Mouse (Mus musculus): ENCODE data around the gene Adora2a. TPM values are rescaled to one million over a fixed set of nuclear protein-coding genes. Genes with fewer than 3 reads are reported as not detected.

Adora2a gene
- polyA plus RNA-seq, 1 experiment from 2014 or later, result 3.5 TPM

GRCm38 (mm10) chr10:75315756-75316155 is 921 bp upstream of the Adora2a start:
- H3K27ac ChIP-seq (replicated peaks; ENCODE audit: low read depth, low read length), result no peak overlapping the region
- no peak overlapping the region for H3K4me2 ChIP-seq (ENCODE audit: low read depth, severe bottlenecking)
- H3K36me3 ChIP-seq (ENCODE audit: control insufficient read depth, insufficient read depth, low read length), result peaks cover 2% of the 10 kb centered on the region; the same call in 1 of the 2 replicates
- DNase-seq (ENCODE audit: low spot score) (no peak), ATAC-seq (ENCODE audit: insufficient number of reproducible peaks, low FRiP score, low TSS enrichment, low read depth) (no peak)
- H3K4me1 ChIP-seq (ENCODE audit: control insufficient read depth, insufficient read depth, low read length), result no peaks in the 10 kb centered on the region
- peaks cover 32% of the 10 kb centered on the region for H3K27me3 ChIP-seq (ENCODE audit: control insufficient read depth, insufficient read depth, low read length)
- no peaks in the 10 kb centered on the region for H3K9me3 ChIP-seq (ENCODE audit: control insufficient read depth, low read length)
- 79% methylated on average over 8 of the region's 8 CpGs for WGBS
- no peak overlapping the region for H3K4me3 ChIP-seq (ENCODE audit: low read depth, low read length)
- H3K9ac ChIP-seq (ENCODE audit: low read length), result no peak overlapping the region

- no peaks in the 10 kb centered on the region for H3K4me1 ChIP-seq (ENCODE audit: control insufficient read depth, insufficient read depth, low read length)
- H3K4me3 ChIP-seq (ENCODE audit: low read depth, low read length), result peak overlapping the region; percentile 38
- peak overlapping the region; percentile 60 for H3K4me2 ChIP-seq (ENCODE audit: low read depth, severe bottlenecking)
- no peak; the same call in 1 of the 2 replicates for ATAC-seq (ENCODE audit: insufficient number of reproducible peaks, low FRiP score, low TSS enrichment, low read depth)
- peak; percentile 32 for DNase-seq (ENCODE audit: low spot score)
- H3K36me3 ChIP-seq (ENCODE audit: control insufficient read depth, insufficient read depth, low read length), result peaks cover 2% of the 10 kb centered on the region; the same call in 1 of the 2 replicates
- no peak overlapping the region for H3K27ac ChIP-seq (replicated peaks; ENCODE audit: low read depth, low read length)
- H3K9ac ChIP-seq (ENCODE audit: low read length), result peak overlapping the region; percentile 35; the same call in 1 of the 2 replicates
- WGBS, result 3% methylated on average over 9 of the region's 9 CpGs
- peaks cover 32% of the 10 kb centered on the region for H3K27me3 ChIP-seq (ENCODE audit: control insufficient read depth, insufficient read depth, low read length)
- H3K9me3 ChIP-seq (ENCODE audit: control insufficient read depth, low read length), result no peaks in the 10 kb centered on the region
These were observed 205 bp upstream of the Adora2a start for GRCm38 (mm10) chr10:75316472-75316871.

GRCm38 (mm10) chr10:75316908-75317761 is 458 bp downstream of the Adora2a start:
- H3K4me2 ChIP-seq (ENCODE audit: low read depth, severe bottlenecking), result peak overlapping the region; percentile 60
- peaks cover 32% of the 10 kb centered on the region for H3K27me3 ChIP-seq (ENCODE audit: control insufficient read depth, insufficient read depth, low read length)
- no peak; the same call in 1 of the 2 replicates for ATAC-seq (ENCODE audit: insufficient number of reproducible peaks, low FRiP score, low TSS enrichment, low read depth)
- H3K9ac ChIP-seq (ENCODE audit: low read length), result peak overlapping the region; percentile 35
- H3K27ac ChIP-seq (replicated peaks; ENCODE audit: low read depth, low read length), result no peak overlapping the region
- peak; percentile 79 for DNase-seq (ENCODE audit: low spot score)
- no peaks in the 10 kb centered on the region for H3K4me1 ChIP-seq (ENCODE audit: control insufficient read depth, insufficient read depth, low read length)
- H3K9me3 ChIP-seq (ENCODE audit: control insufficient read depth, low read length), result no peaks in the 10 kb centered on the region
- H3K36me3 ChIP-seq (ENCODE audit: control insufficient read depth, insufficient read depth, low read length), result no peaks in the 10 kb centered on the region
- H3K4me3 ChIP-seq (ENCODE audit: low read depth, low read length), result peak overlapping the region; percentile 38
- WGBS, result 1% methylated on average over 67 of the region's 81 CpGs

- Histone ChIP-seq H3K4me3 (ENCODE audit: low read depth, low read length) (no peak overlapping the region), H3K4me2 (ENCODE audit: low read depth, severe bottlenecking) (no peak overlapping the region), H3K27me3 (ENCODE audit: control insufficient read depth, insufficient read depth, low read length) (peaks cover 32% of the 10 kb centered on the region), H3K9ac (ENCODE audit: low read length) (no peak overlapping the region), H3K36me3 (ENCODE audit: control insufficient read depth, insufficient read depth, low read length) (no peaks in the 10 kb centered on the region), H3K9me3 (ENCODE audit: control insufficient read depth, low read length) (no peaks in the 10 kb centered on the region), H3K27ac (replicated peaks; ENCODE audit: low read depth, low read length) (no peak overlapping the region), H3K4me1 (ENCODE audit: control insufficient read depth, insufficient read depth, low read length) (no peaks in the 10 kb centered on the region)
- ATAC-seq (ENCODE audit: insufficient number of reproducible peaks, low FRiP score, low TSS enrichment, low read depth) (no peak), DNase-seq (ENCODE audit: low spot score) (no peak)
- 80% methylated on average over 6 of the region's 6 CpGs for WGBS
These were observed 1.5 kb downstream of the Adora2a start for GRCm38 (mm10) chr10:75318206-75318605.

- 70% methylated on average over 4 of the region's 4 CpGs for WGBS
- Histone ChIP-seq H3K4me1 (ENCODE audit: control insufficient read depth, insufficient read depth, low read length) (no peaks in the 10 kb centered on the region), H3K4me2 (ENCODE audit: low read depth, severe bottlenecking) (no peak overlapping the region), H3K27ac (replicated peaks; ENCODE audit: low read depth, low read length) (no peak overlapping the region), H3K27me3 (ENCODE audit: control insufficient read depth, insufficient read depth, low read length) (peaks cover 32% of the 10 kb centered on the region), H3K9ac (ENCODE audit: low read length) (no peak overlapping the region), H3K36me3 (ENCODE audit: control insufficient read depth, insufficient read depth, low read length) (no peaks in the 10 kb centered on the region), H3K4me3 (ENCODE audit: low read depth, low read length) (no peak overlapping the region), H3K9me3 (ENCODE audit: control insufficient read depth, low read length) (no peaks in the 10 kb centered on the region)
- DNase-seq (ENCODE audit: low spot score) (no peak), ATAC-seq (ENCODE audit: insufficient number of reproducible peaks, low FRiP score, low TSS enrichment, low read depth) (no peak)
These were observed 3.6 kb downstream of the Adora2a start for GRCm38 (mm10) chr10:75320321-75320720.

GRCm38 (mm10) chr10:75322966-75323365 is 6.3 kb downstream of the Adora2a start:
- Histone ChIP-seq H3K27ac (replicated peaks; ENCODE audit: low read depth, low read length) (no peak overlapping the region), H3K4me1 (ENCODE audit: control insufficient read depth, insufficient read depth, low read length) (no peaks in the 10 kb centered on the region), H3K4me3 (ENCODE audit: low read depth, low read length) (no peak overlapping the region), H3K27me3 (ENCODE audit: control insufficient read depth, insufficient read depth, low read length) (peaks cover 11% of the 10 kb centered on the region), H3K9ac (ENCODE audit: low read length) (no peak overlapping the region), H3K4me2 (ENCODE audit: low read depth, severe bottlenecking) (no peak overlapping the region), H3K9me3 (ENCODE audit: control insufficient read depth, low read length) (no peaks in the 10 kb centered on the region), H3K36me3 (ENCODE audit: control insufficient read depth, insufficient read depth, low read length) (no peaks in the 10 kb centered on the region)
- WGBS, result 65% methylated on average over 6 of the region's 6 CpGs
- DNase-seq (ENCODE audit: low spot score), result no peak
- no peak for ATAC-seq (ENCODE audit: insufficient number of reproducible peaks, low FRiP score, low TSS enrichment, low read depth)

GRCm38 (mm10) chr10:75323986-75324385 is 7.3 kb downstream of the Adora2a start:
- Histone ChIP-seq H3K9ac (ENCODE audit: low read length) (no peak overlapping the region), H3K4me1 (ENCODE audit: control insufficient read depth, insufficient read depth, low read length) (no peaks in the 10 kb centered on the region), H3K27me3 (ENCODE audit: control insufficient read depth, insufficient read depth, low read length) (peaks cover 2% of the 10 kb centered on the region; the same call in 1 of the 2 replicates), H3K27ac (replicated peaks; ENCODE audit: low read depth, low read length) (no peak overlapping the region), H3K4me3 (ENCODE audit: low read depth, low read length) (no peak overlapping the region), H3K9me3 (ENCODE audit: control insufficient read depth, low read length) (no peaks in the 10 kb centered on the region), H3K36me3 (ENCODE audit: control insufficient read depth, insufficient read depth, low read length) (no peaks in the 10 kb centered on the region), H3K4me2 (ENCODE audit: low read depth, severe bottlenecking) (no peak overlapping the region)
- DNase-seq (ENCODE audit: low spot score) (no peak), ATAC-seq (ENCODE audit: insufficient number of reproducible peaks, low FRiP score, low TSS enrichment, low read depth) (no peak)
- 88% methylated on average over 8 of the region's 8 CpGs for WGBS

- no peaks in the 10 kb centered on the region for H3K27me3 ChIP-seq (ENCODE audit: control insufficient read depth, insufficient read depth, low read length)
- H3K4me3 ChIP-seq (ENCODE audit: low read depth, low read length), result no peak overlapping the region
- no peak overlapping the region for H3K4me2 ChIP-seq (ENCODE audit: low read depth, severe bottlenecking)
- H3K27ac ChIP-seq (replicated peaks; ENCODE audit: low read depth, low read length), result no peak overlapping the region
- WGBS, result 79% methylated on average over 10 of the region's 10 CpGs
- no peak overlapping the region for H3K9ac ChIP-seq (ENCODE audit: low read length)
- DNase-seq (ENCODE audit: low spot score) (no peak), ATAC-seq (ENCODE audit: insufficient number of reproducible peaks, low FRiP score, low TSS enrichment, low read depth) (no peak)
- H3K9me3 ChIP-seq (ENCODE audit: control insufficient read depth, low read length), result no peaks in the 10 kb centered on the region
- H3K36me3 ChIP-seq (ENCODE audit: control insufficient read depth, insufficient read depth, low read length), result no peaks in the 10 kb centered on the region
- H3K4me1 ChIP-seq (ENCODE audit: control insufficient read depth, insufficient read depth, low read length), result no peaks in the 10 kb centered on the region
These were observed 7.7 kb downstream of the Adora2a start for GRCm38 (mm10) chr10:75324391-75324790.
